Mouse (Mus musculus): Measurements from ENCODE around the gene Ndufv2. TPM values are rescaled to one million over a fixed set of nuclear protein-coding genes. Genes with fewer than 3 reads are reported as not detected.

Ndufv2 gene
- total RNA-seq, 2 experiments from 2014 or later = 224 to 227 TPM

DNA sequence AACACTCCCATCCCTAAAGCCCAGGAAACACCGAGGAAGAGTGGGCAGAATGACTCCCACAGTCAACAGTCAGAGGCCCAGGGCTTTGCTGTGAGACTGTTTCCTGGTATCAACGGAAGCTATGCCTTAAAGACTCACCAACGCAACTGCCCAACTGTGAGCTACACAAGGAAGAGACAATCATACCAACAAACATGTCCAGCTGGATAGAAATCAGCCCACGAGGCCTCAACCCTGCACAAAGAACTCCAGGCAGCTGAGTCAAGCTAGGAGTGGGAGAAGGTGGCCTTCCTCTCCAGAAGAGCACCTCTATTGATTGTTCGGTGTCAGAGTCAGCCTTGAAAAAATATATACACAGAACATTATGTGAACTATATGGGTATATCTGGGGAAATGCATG, 69.4 kb downstream of the Ndufv2 start:
- DNase-seq (ENCODE audit: low spot score in 2 of 2) = no peak
- intact Hi-C loops (cut with DNase I) = no loop called here

Other genes starting within 250 kb of the Ndufv2 start
- 10 to 100 TPM; 62.1 to 64.0 TPM for gene Ralbp1, start 215.8 kb downstream of the Ndufv2 start, total RNA-seq (2021)
- gene Twsg1, start 150.3 kb downstream of the Ndufv2 start, total RNA-seq (2021) = 10 to 100 TPM; 23.4 to 24.5 TPM
- gene Ankrd12, start 24.5 kb downstream of the Ndufv2 start, total RNA-seq (2021) = 100 to 1,000 TPM; 217 to 219 TPM
- 10 to 100 TPM; 43.3 to 44.5 TPM for gene Washc1, start 10.0 kb upstream of the Ndufv2 start, total RNA-seq (2021)
- 1 to 10 TPM; 1.2 to 1.9 TPM for gene Ddx11, start 22.0 kb upstream of the Ndufv2 start, total RNA-seq (2021)